Mouse (Mus musculus) embryo, embryonic 10.5 days (tissue): ENCODE results near the gene Stpg4.

Source experiments
- DNase-seq: peaks from one replicate; pipeline ENCODE4 v3.0.0-alpha.2; 2015; ENCODE audit warnings: low spot score

Stpg4 gene

GRCm38 (mm10) chr17:87350471-87351240 is 76.9 kb downstream of the Stpg4 start:
- DNase-seq, result peak; percentile 71

GRCm38 (mm10) chr17:87349575-87349974 is 78.0 kb downstream of the Stpg4 start:
- no peak for DNase-seq

GRCm38 (mm10) chr17:87349069-87349468 is 78.5 kb downstream of the Stpg4 start:
- no peak for DNase-seq

- no peak for DNase-seq
Observed at GRCm38 (mm10) chr17:87348353-87348752, 79.2 kb downstream of the Stpg4 start.

GRCm38 (mm10) chr17:87345252-87345593 is 82.3 kb downstream of the Stpg4 start:
- no peak for DNase-seq

- DNase-seq, result no peak
Observed at GRCm38 (mm10) chr17:87344441-87345251, 82.9 kb downstream of the Stpg4 start.

GRCm38 (mm10) chr17:87343060-87343703 is 84.4 kb downstream of the Stpg4 start:
- DNase-seq, result no peak
